Comparison of ENCODE assay signal across 17 mouse cellular contexts in the genomic region with DNA sequence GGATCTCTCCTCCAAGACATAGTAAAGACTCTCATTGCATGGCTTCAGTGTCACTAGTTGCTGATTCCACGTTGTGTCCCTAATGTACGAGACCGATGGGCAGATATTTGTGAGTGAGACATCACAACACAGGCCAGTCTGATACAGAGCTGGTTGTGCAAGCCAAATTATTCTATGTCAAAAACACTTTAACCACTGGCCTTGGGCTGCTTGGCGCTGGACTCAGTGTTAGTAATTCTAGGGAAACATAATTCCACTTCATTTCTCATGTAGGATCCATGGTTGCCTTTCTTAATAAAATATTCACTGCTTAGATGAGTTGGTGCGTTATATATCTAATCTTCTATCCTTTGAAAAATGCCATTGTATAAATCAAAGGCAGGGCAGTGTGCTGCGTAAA.
"Had no signal": no experiment of that assay in that cellular context is flagged by ENCODE, and none has a peak within 500 bp of the region (broad histone marks: within the 10 kb centered on the region; RNA-seq: fewer than 3 reads in every experiment).

No protein-coding gene starts in this region.

- H3K9me3 ChIP-seq: neural tube, embryonic 13.5 days; neural tube, embryonic 15.5 days had no signal

- H3K4me3 ChIP-seq: midbrain, embryonic 10.5 days; midbrain, embryonic 12.5 days; myocyte; neural tube, embryonic 13.5 days; neural tube, embryonic 15.5 days had no signal

- H3K36me3 ChIP-seq: midbrain, embryonic 10.5 days; midbrain, embryonic 12.5 days; neural tube, embryonic 13.5 days; neural tube, embryonic 15.5 days had no signal

- H3K4me1 ChIP-seq: midbrain, embryonic 12.5 days; neural tube, embryonic 13.5 days; neural tube, embryonic 15.5 days had no signal

- H3K27ac ChIP-seq: midbrain, embryonic 10.5 days; midbrain, embryonic 12.5 days; neural tube, embryonic 13.5 days; neural tube, embryonic 15.5 days had no signal

- DNase-seq: lung, embryonic 14.5 days; lung, postnatal 10 days; lung, postnatal 4 days; midbrain, embryonic 14.5 days; retina, postnatal 1 day; right cerebral cortex, adult 18-20 months; right cerebral cortex, postnatal 25 days; right cerebral cortex, postnatal 4 days; spleen, adult 18-20 months; thymus, adult 18-20 months; thymus, postnatal 14 days; thymus, postnatal 36 days had no signal

- H3K27me3 ChIP-seq: midbrain, embryonic 12.5 days; neural tube, embryonic 13.5 days; neural tube, embryonic 15.5 days had no signal
